Mouse (Mus musculus) cerebellum, adult 2 months (tissue): ENCODE measurements around the gene Spred1. TPM values are rescaled to one million over a fixed set of nuclear protein-coding genes. Genes with fewer than 3 reads are reported as not detected.

Experiments
- DNase-seq, 2 experiments: peaks; one replicate each; pipeline ENCODE4 v3.0.0; 2021
- H3K27ac ChIP-seq: fragments of 200-500 bp; 2 replicates; pipeline ENCODE4 v1.5.1; 2012; ENCODE audit warnings: low read length, control low read depth, inconsistent platforms; ENCODE audit not compliant: insufficient read depth
- H3K27me3 ChIP-seq: fragments of 200-500 bp; 2 replicates; pipeline ENCODE4 v1.6.1; 2012; ENCODE audit warnings: inconsistent platforms, mild to moderate bottlenecking, low read length, moderate library complexity; ENCODE audit not compliant: control insufficient read depth, insufficient read depth
- H3K4me1 ChIP-seq: fragments of 200-500 bp; 2 replicates; pipeline ENCODE4 v1.6.1; 2011; ENCODE audit warnings: low read length; ENCODE audit not compliant: control insufficient read depth, insufficient read depth
- H3K4me3 ChIP-seq: fragments of 200-500 bp; replicated peaks from 2 replicates; pipeline ENCODE3; 2011; ENCODE audit warnings: mild to moderate bottlenecking, low read depth, low read length, control low read depth; ENCODE audit not compliant: insufficient read depth
- CTCF ChIP-seq: fragments of 200-500 bp; IDR thresholded peaks from 2 replicates; pipeline ENCODE4 v1.5.1; 2011; ENCODE audit warnings: low read depth, mild to moderate bottlenecking, control low read depth, low read length, moderate library complexity, borderline replicate concordance; ENCODE audit not compliant: insufficient read depth
- POLR2A ChIP-seq: fragments of 200-500 bp; IDR thresholded peaks from 2 replicates; pipeline ENCODE4 v1.6.1; 2011; ENCODE audit warnings: low read length, control low read depth, borderline replicate concordance; ENCODE audit not compliant: insufficient read depth
- WGBS: fragments of 180-500 bp; shearing (Covaris S2); methylation state at CpG from one replicate; pipeline ENCODE4 v1.1.7; 2018; 5-methylcytosine and 5-hydroxymethylcytosine counted together
- polyA plus RNA-seq: library from polyadenylated mRNA; depleted of rRNA; stranded (reverse); fragments of >200 nt; gene quantifications from 2 replicates; pipeline ENCODE4 v1.2.3, GENCODE M21; 2012

Gene Spred1
- polyA plus RNA-seq, 1 experiment, result 33.9 TPM

DNA sequence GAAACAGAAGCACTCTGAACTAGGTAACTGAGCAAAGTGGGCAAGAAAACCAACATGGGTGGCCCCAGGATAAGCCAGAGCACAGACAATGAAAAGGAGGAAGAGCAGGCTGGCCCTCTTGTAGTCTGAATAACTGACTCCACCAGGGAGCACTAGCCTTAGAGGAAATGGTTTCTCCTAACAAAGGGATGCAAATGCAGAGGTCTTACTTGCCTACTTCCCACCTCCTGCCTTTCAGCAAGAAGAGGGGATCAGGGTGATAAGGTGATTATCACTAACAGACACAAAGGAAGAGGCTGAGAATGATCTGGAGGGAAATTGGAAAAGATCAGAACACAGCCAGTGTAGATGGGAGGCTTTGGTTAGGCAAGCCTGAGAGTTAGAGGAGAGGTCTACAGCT lies 73.1 kb downstream of the Spred1 start:
- Histone ChIP-seq H3K4me1 (no peaks in the 10 kb centered on the region), H3K27ac (no peak overlapping the region), H3K4me3 (no peak overlapping the region), H3K27me3 (no peaks in the 10 kb centered on the region)
- TF ChIP-seq POLR2A, result no peak
- no peak for TF ChIP-seq CTCF
- no peak for DNase-seq

DNA sequence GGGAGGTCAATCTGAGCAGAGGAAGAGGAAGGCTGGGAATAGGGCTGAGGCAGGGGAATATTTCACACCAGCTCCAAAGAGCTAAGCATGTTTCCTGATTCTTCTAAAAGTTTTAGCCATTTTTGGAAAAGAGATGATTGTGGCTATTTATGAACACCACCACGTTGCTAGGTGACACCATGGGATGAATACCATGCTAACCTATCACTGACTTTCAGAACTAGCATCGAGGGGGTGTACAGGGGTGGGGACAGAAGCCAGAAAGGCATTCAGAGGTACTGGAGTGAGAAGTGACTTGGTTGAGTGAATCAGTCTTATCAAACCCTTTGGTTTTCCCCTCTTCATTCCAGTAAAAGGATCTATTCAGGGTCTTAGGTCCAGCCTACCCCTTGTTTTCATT lies 74.0 kb downstream of the Spred1 start:
- 4% methylated on average over 2 of the region's 2 CpGs for WGBS

DNA sequence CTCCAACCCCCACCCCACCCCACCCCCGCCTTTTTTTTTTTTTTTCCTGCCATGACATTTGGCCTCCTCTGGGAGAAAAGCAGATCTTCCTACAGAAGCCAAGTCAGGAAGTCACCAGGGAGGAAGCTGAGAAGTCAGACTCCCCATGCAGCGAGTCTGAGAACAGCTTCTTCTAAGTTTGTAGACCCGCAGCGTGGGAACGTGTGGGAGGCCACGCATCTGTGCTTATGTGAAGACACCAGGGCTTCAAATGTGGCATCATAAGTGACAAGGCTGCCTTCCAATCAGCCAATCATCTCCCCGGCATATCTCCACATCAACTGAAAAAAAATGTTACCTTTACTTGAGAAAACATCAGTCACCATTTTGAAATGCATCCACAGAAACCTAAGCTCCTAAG lies 74.4 kb downstream of the Spred1 start:
- H3K27me3 ChIP-seq, result no peaks in the 10 kb centered on the region
- H3K27ac ChIP-seq, result no peak overlapping the region
- no peak for DNase-seq
- no peak overlapping the region for H3K4me3 ChIP-seq
- no peaks in the 10 kb centered on the region for H3K4me1 ChIP-seq
- TF ChIP-seq CTCF (no peak), POLR2A (no peak)
- WGBS, result 14% methylated on average over 7 of the region's 7 CpGs

More for the DNA sequence above, 74.0 kb downstream of the Spred1 start:
- Histone ChIP-seq H3K4me3 (no peak overlapping the region), H3K4me1 (no peaks in the 10 kb centered on the region), H3K27ac (no peak overlapping the region), H3K27me3 (no peaks in the 10 kb centered on the region)
- DNase-seq, result no peak
- TF ChIP-seq POLR2A (no peak), CTCF (no peak)

DNA sequence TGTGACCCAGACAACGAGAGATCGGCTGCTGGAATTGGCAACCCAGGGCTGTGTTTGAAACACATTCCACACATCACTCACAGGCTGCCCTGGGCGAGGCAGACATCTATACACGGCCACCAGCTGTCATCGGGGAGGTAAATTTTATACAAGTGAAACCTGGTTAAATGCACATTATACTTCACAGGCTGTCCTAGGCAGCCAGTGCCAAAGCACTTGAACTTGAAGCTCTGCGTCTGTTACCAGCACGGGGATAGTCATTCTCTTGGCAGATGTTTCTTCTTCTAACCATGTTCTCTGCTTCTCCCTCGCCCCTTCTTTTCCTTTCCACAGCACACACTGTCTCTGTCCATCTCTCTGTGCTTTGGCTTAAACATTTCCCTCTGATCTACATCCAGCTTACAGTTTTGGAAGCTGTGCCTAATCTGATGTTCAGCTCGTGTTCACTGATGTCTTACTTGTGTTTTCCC lies 79.7 kb downstream of the Spred1 start:
- 32% methylated on average over 9 of the region's 9 CpGs for WGBS
- Histone ChIP-seq H3K4me1 (no peaks in the 10 kb centered on the region), H3K27ac (no peak overlapping the region), H3K4me3 (no peak overlapping the region), H3K27me3 (no peaks in the 10 kb centered on the region)
- TF ChIP-seq POLR2A (no peak), CTCF (no peak)
- no peak for DNase-seq

DNA sequence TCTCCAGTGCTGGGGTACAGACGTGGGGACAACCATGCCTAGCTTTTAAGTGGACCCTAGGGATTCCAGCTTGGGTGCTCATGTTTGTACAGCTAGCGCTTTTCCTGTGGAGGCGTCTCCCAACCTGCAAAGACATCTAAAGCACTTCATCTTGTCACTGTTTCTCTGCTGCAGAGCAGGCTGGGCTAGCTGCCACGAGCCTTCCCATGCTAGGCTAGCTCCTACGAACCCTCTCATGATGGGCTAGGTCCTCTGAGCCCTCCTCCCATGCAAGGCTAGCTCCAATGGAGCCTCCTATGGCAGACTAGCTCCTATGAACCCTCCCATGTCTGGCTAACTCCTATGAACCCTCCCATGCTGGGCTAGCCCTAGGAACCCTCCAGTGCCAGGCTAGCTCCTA lies 82.2 kb downstream of the Spred1 start:
- no peak for TF ChIP-seq CTCF
- no peak for TF ChIP-seq POLR2A
- Histone ChIP-seq H3K4me3 (no peak overlapping the region), H3K27me3 (no peaks in the 10 kb centered on the region), H3K4me1 (no peaks in the 10 kb centered on the region), H3K27ac (no peak overlapping the region)
- 69% methylated on average over 5 of the region's 5 CpGs for WGBS
- no peak for DNase-seq

DNA sequence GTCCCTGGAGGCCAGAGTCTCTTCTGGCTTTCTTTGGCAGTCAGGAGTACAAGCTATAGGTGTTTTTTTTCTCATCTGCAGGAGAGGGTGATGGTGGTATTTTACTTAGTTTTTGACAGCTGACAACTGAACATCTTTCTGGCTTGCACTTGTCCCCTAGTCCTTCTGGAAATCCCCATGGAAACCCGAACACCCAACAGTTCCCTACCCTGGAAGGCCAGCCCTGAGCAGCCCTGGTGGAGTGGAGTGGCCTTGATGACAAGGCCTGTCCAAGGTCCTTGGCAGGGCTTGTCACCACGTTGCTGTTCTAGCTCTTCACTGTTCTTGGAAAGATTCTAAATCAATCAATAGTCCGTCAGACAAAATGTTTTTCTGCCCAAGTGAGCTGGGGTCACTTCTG lies 83.4 kb downstream of the Spred1 start:
- no peaks in the 10 kb centered on the region for H3K4me1 ChIP-seq
- TF ChIP-seq POLR2A, result no peak
- TF ChIP-seq CTCF, result no peak
- no peak for DNase-seq
- no peaks in the 10 kb centered on the region; the same call in 1 of the 2 replicates for H3K27me3 ChIP-seq
- WGBS, result 52% methylated on average over 3 of the region's 3 CpGs
- H3K27ac ChIP-seq, result no peak overlapping the region
- no peak overlapping the region for H3K4me3 ChIP-seq

DNA sequence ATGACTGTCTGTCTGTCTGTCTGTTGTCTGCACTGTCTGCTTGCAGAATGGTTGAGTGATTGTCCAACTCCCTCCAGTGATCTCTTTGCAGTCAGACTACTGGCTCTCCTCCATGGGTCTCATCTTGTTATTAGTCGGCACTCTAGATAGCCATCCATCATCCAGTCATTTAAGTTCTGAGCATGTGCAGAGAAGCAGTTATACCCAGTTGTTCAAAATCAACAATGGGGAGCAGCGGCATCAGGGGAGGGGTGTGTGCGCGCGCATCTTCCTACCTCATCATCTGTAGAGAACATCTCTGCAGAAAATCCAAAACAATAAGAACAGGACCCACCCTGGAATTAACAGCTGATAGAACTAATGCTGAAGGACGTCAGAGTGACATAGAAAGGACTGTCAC lies 83.9 kb downstream of the Spred1 start:
- H3K4me1 ChIP-seq, result no peaks in the 10 kb centered on the region
- no peaks in the 10 kb centered on the region; the same call in 1 of the 2 replicates for H3K27me3 ChIP-seq
- H3K27ac ChIP-seq, result no peak overlapping the region
- no peak overlapping the region for H3K4me3 ChIP-seq
- TF ChIP-seq CTCF, result no peak
- no peak for TF ChIP-seq POLR2A
- no peak for DNase-seq
- 83% methylated on average over 6 of the region's 6 CpGs for WGBS

DNA sequence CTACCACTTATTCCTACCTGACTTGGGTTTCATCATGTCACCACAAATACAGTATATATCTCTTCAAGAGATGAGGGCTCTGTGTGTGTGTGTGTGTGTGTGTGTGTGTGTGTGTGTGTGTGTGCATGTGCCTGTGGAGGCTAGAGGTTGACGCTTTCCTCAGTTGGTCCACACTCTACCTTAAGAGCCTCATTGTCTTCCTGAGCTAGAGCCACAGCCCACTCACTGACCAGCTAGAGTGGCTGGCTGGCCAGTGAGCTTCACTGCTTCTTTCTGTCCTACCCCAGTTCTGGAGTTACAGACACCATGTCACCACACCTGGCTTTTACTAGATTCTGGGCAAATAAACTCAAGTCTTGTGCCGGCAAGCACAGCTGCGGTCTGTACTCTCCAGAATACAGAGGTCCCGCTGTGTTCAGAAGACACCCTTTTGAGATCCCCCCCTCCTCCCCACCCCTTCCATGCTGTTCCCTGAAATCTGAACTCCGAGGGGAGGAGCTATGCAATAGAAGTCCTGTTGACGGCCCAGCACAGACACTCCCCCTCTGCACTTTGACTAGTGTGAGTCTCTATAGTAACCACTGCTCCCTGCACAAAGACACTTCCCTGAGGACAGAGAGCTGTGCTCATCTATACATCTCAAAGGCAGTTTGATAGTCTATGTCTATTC lies 89.4 kb downstream of the Spred1 start:
- Histone ChIP-seq H3K4me3 (no peak overlapping the region), H3K27ac (no peak overlapping the region), H3K4me1 (0 out of 2 replicates have a peak, but pooled peaks cover 3% of the 10 kb centered on the region), H3K27me3 (no peaks in the 10 kb centered on the region; the same call in 1 of the 2 replicates)
- 7% methylated on average over 6 of the region's 6 CpGs for WGBS
- no peak for DNase-seq
- TF ChIP-seq POLR2A, result no peak
